Mouse (Mus musculus) kidney, embryonic 15.5 days (tissue): ENCODE data around the gene Wdr78. TPM values are rescaled to one million over a fixed set of nuclear protein-coding genes. Genes with fewer than 3 reads are reported as not detected.
A peak's percentile ranks its signal among the peaks of the same experiment; 100 is the strongest.

Source experiments
- ATAC-seq: fragments of 200-750 bp; cut with Nextera tagmentation; replicated peaks from 2 replicates; pipeline ENCODE4 v1.8.0; 2017; ENCODE audit warnings: moderate TSS enrichment; ENCODE audit not compliant: low FRiP score
- H3K27ac ChIP-seq: fragments of 300-500 bp; sonication (generic); 2 replicates; pipeline ENCODE4 v1.5.1; 2015; ENCODE audit warnings: mild to moderate bottlenecking, inconsistent platforms
- H3K27me3 ChIP-seq: fragments of 300-500 bp; sonication (generic); 2 replicates; pipeline ENCODE4 v1.6.1; 2015; ENCODE audit warnings: inconsistent platforms
- H3K36me3 ChIP-seq: fragments of 300-500 bp; sonication (generic); 2 replicates; pipeline ENCODE4 v1.6.1; 2015; ENCODE audit warnings: inconsistent platforms
- H3K4me1 ChIP-seq: fragments of 300-500 bp; sonication (generic); 2 replicates; pipeline ENCODE4 v1.6.1; 2015; ENCODE audit warnings: inconsistent platforms
- H3K4me2 ChIP-seq: fragments of 300-500 bp; sonication (generic); 2 replicates; pipeline ENCODE4 v1.6.1; 2015; ENCODE audit warnings: moderate library complexity, mild to moderate bottlenecking, inconsistent platforms
- H3K4me3 ChIP-seq: fragments of 300-500 bp; sonication (generic); replicated peaks from 2 replicates; pipeline ENCODE4 v1.5.1; 2015; ENCODE audit warnings: mild to moderate bottlenecking, inconsistent platforms
- H3K9ac ChIP-seq: fragments of 300-500 bp; sonication (generic); 2 replicates; pipeline ENCODE4 v1.6.1; 2015; ENCODE audit warnings: mild to moderate bottlenecking, inconsistent platforms
- H3K9me3 ChIP-seq: fragments of 300-500 bp; sonication (generic); replicated peaks from 2 replicates; pipeline ENCODE4 v1.6.1; 2016; ENCODE audit warnings: inconsistent platforms
- WGBS: fragments of 180-500 bp; shearing (Covaris S2); methylation state at CpG from one replicate; pipeline ENCODE4 v1.1.7; 2015; ENCODE audit warnings: mixed read lengths; 5-methylcytosine and 5-hydroxymethylcytosine counted together
- polyA plus RNA-seq: library from polyadenylated mRNA; unstranded; fragments of >200 nt; fragmentation: Nextera tagmentation; extraction: Ambion mirVana; gene quantifications from 2 replicates; pipeline ENCODE4 v1.2.1, GENCODE M21; 2015

The Wdr78 gene
- polyA plus RNA-seq, 1 experiment from 2014 or later = 4.0 TPM

DNA sequence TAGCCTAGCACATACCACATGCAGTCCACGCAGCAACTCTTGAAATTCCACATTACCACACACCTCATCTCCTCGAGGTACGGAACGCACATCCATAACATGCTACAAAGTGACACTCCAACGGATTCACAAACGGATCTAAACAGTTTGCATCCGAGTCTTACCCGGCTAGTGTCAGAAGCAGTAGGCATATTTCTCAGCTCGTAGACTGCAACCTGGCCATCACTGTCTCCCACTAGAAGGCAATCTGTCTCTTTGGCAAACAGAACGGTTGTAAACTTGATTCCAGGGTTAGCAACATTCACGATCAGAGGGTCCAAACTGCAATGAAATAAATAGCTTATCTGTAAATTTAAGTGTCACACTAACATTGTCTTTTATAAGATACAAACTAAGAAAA is 66.3 kb downstream of the Wdr78 start:
- Histone ChIP-seq H3K4me2 (no peak overlapping the region), H3K27me3 (no peaks in the 10 kb centered on the region), H3K27ac (no peak overlapping the region), H3K4me1 (no peaks in the 10 kb centered on the region), H3K4me3 (no peak overlapping the region), H3K9ac (no peak overlapping the region), H3K36me3 (no peaks in the 10 kb centered on the region), H3K9me3 (no peaks in the 10 kb centered on the region; the same call in 1 of the 2 replicates)
- 78% methylated on average over 11 of the region's 11 CpGs for WGBS
- ATAC-seq = no peak

DNA sequence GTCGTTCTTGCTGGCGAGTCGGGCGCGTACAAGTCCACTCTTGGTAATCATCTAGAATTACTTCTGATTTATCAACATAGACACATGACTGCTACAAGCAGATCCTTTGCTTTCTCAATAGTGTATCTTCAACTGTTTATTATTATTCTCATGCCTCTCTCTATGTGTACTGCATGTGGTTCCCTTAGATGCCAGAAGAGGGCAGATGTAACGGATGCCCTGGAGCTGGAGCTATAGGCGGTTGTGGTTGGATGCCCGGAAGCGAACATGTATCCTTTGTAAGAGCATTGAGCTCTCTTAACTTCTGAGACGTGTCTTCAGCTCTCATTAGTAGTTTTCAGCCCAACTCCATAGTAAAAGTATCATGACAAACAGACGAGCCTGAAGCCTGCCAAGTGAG is 71.4 kb downstream of the Wdr78 start:
- no peak overlapping the region for H3K9ac ChIP-seq
- no peak for ATAC-seq
- no peaks in the 10 kb centered on the region for H3K4me1 ChIP-seq
- no peaks in the 10 kb centered on the region for H3K9me3 ChIP-seq
- no peak overlapping the region for H3K27ac ChIP-seq
- 93% methylated on average over 11 of the region's 11 CpGs for WGBS
- H3K4me2 ChIP-seq = no peak overlapping the region
- peaks cover 6% of the 10 kb centered on the region; the same call in 1 of the 2 replicates for H3K36me3 ChIP-seq
- no peak overlapping the region for H3K4me3 ChIP-seq
- H3K27me3 ChIP-seq = no peaks in the 10 kb centered on the region

- Histone ChIP-seq H3K4me2 (no peak overlapping the region), H3K4me1 (no peaks in the 10 kb centered on the region), H3K4me3 (no peak overlapping the region), H3K9ac (no peak overlapping the region), H3K27me3 (no peaks in the 10 kb centered on the region), H3K9me3 (no peaks in the 10 kb centered on the region), H3K36me3 (peaks cover 9% of the 10 kb centered on the region; the same call in 1 of the 2 replicates), H3K27ac (no peak overlapping the region)
- whole genome bisulfite sequencing = 65% methylated on average over 5 of the region's 5 CpGs
- ATAC-seq = no peak
These were observed 74.5 kb downstream of the Wdr78 start for GRCm38 (mm10) chr4:103039838-103040191.

DNA sequence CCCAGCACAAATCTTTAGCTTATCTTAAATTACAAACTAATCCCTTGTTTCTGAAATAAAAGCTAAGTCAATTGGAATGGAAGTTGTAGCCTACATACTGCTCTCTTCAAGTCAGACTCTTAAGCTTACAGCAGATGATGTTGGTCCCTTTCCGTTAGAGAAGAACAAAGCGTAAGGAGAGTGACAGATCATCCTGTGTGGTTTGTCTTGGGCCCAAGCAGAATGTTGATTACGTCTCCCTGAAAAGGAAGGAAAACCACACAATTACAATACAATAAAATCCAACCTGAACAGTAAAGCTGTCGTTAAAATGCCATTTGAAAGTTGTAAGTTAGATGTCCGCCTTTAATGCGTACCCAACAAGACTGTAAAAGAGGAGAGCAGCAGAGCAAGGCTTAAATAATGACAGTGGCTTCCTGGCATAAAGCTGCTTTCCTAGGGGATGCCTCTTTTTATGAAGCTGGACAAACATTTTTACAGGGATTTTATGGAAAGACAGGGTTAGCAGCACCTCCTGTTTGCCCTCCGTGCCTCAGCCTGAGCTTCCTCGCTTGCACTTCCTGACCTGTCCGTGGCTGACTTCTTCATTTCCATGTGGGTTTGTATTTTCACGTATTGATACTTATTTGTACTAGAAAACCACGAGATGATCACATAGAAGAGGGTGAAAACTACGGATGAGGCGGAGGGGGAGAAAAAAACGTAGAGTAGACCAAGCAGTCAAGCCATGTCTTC is 75.1 kb downstream of the Wdr78 start:
- 66% methylated on average over 14 of the region's 14 CpGs for WGBS
- no peak for ATAC-seq
- peaks cover 9% of the 10 kb centered on the region; the same call in 1 of the 2 replicates for H3K36me3 ChIP-seq
- H3K9me3 ChIP-seq = no peaks in the 10 kb centered on the region
- no peak overlapping the region for H3K27ac ChIP-seq
- no peaks in the 10 kb centered on the region for H3K27me3 ChIP-seq
- no peaks in the 10 kb centered on the region for H3K4me1 ChIP-seq
- H3K9ac ChIP-seq = no peak overlapping the region
- H3K4me3 ChIP-seq = no peak overlapping the region
- no peak overlapping the region for H3K4me2 ChIP-seq

- peak overlapping the region; percentile 22; the same call in 1 of the 2 replicates for H3K4me2 ChIP-seq
- no peaks in the 10 kb centered on the region for H3K36me3 ChIP-seq
- ATAC-seq = peak; percentile 88
- peaks cover 9% of the 10 kb centered on the region; the same call in 1 of the 2 replicates for H3K4me1 ChIP-seq
- no peaks in the 10 kb centered on the region for H3K9me3 ChIP-seq
- H3K4me3 ChIP-seq = no peak overlapping the region
- peak overlapping the region; percentile 32; the same call in 1 of the 2 replicates for H3K27ac ChIP-seq
- H3K27me3 ChIP-seq = no peaks in the 10 kb centered on the region
- WGBS = 32% methylated on average over 13 of the region's 13 CpGs
- no peak overlapping the region for H3K9ac ChIP-seq
These were observed 85.9 kb downstream of the Wdr78 start for GRCm38 (mm10) chr4:103028177-103029088.

DNA sequence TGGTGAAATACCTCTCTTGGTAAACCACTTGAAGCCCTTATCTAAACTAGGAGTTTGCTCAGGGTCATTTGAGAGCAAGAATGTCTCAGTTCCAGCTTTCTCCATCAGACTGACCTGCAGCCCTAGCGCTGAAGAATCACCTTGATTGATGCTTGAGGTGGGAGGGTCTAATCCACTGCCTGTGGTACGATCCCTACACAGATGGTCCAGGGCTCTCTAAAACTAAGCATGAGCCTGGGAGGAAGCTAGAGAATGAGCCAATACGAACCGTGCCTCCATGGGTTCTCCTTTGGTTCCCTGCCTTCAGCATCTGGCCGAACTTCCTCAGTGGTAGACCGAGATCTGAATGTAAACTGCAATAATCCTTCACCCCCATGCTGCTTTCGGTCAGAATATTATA is 86.6 kb downstream of the Wdr78 start:
- Histone ChIP-seq H3K4me1 (peaks cover 9% of the 10 kb centered on the region; the same call in 1 of the 2 replicates), H3K36me3 (no peaks in the 10 kb centered on the region), H3K27me3 (no peaks in the 10 kb centered on the region), H3K9me3 (no peaks in the 10 kb centered on the region), H3K4me3 (no peak overlapping the region), H3K27ac (no peak overlapping the region), H3K4me2 (0 out of 2 replicates have a peak overlapping the region, but pooled peaks have one; percentile 22), H3K9ac (no peak overlapping the region)
- WGBS = 46% methylated on average over 7 of the region's 7 CpGs
- peak; percentile 63; the same call in 1 of the 2 replicates for ATAC-seq

- peaks cover 9% of the 10 kb centered on the region; the same call in 1 of the 2 replicates for H3K4me1 ChIP-seq
- no peak for ATAC-seq
- no peaks in the 10 kb centered on the region for H3K9me3 ChIP-seq
- WGBS = 80% methylated on average over 4 of the region's 4 CpGs
- H3K27ac ChIP-seq = no peak within 1 kb of the TSS
- H3K36me3 ChIP-seq = no peaks in the 10 kb centered on the region
- no peak within 1 kb of the TSS for H3K4me2 ChIP-seq
- no peaks in the 10 kb centered on the region for H3K27me3 ChIP-seq
- H3K9ac ChIP-seq = no peak within 1 kb of the TSS
- no peak within 1 kb of the TSS for H3K4me3 ChIP-seq
These were observed 87.7 kb downstream of the Wdr78 start, which contains the start of gene Insl5 for GRCm38 (mm10) chr4:103026621-103027020. Gene Insl5, minus strand, starts transcription at chr4:103026842.

DNA sequence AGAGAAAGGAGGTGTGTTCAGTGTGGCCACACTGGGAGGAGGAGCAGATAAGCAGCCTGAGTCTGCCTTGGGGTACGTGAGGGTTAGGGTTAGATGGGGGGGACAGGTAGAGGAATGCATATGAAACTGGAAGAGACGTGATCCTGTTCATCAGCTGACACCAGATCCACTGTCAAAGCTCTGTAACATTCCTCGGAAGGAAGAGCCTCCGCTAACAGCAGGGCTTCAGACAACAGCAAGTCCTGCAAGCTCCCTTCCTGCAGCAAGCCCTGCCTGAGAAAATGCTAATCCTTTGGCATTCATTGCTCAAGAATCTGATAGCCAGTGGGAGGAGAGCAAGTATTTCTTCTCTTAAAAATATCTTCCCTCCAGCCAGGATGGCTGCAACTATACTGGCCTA is 100.9 kb downstream of the Wdr78 start:
- H3K36me3 ChIP-seq = no peaks in the 10 kb centered on the region
- H3K4me2 ChIP-seq = peak overlapping the region; percentile 37
- 10% methylated on average over 4 of the region's 4 CpGs for WGBS
- no peak overlapping the region for H3K4me3 ChIP-seq
- no peak overlapping the region for H3K9ac ChIP-seq
- 0 out of 2 replicates have a peak, but pooled peaks have one; percentile 33 for ATAC-seq
- H3K27me3 ChIP-seq = no peaks in the 10 kb centered on the region
- peak overlapping the region; percentile 32; the same call in 1 of the 2 replicates for H3K27ac ChIP-seq
- H3K4me1 ChIP-seq = peaks cover 7% of the 10 kb centered on the region
- no peaks in the 10 kb centered on the region for H3K9me3 ChIP-seq

DNA sequence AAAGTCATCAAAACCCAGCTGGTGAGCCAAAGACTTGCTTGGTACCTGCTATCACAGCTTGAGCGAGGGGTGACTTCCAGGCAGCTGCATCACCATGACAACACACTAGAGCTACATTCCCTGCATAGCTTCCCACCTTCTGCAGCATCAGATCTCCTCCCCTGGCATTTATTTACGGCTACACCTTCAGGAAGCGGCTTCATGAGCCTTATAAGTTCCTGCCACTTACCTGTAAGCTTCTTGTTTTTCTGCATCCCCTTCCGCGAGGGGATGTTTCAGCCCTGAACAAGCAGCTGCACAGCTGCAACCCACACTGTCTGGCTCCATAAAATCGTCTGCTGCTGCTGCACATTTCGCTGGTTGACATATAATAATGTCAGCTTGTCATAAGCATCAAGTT is 102.5 kb downstream of the Wdr78 start:
- Histone ChIP-seq H3K36me3 (no peaks in the 10 kb centered on the region), H3K9me3 (no peaks in the 10 kb centered on the region), H3K4me3 (no peak overlapping the region), H3K9ac (no peak overlapping the region), H3K27ac (no peak overlapping the region), H3K4me2 (no peak overlapping the region), H3K4me1 (peaks cover 14% of the 10 kb centered on the region), H3K27me3 (no peaks in the 10 kb centered on the region)
- 0 out of 2 replicates have a peak, but pooled peaks have one; percentile 49 for ATAC-seq
- 31% methylated on average over 7 of the region's 7 CpGs for WGBS

DNA sequence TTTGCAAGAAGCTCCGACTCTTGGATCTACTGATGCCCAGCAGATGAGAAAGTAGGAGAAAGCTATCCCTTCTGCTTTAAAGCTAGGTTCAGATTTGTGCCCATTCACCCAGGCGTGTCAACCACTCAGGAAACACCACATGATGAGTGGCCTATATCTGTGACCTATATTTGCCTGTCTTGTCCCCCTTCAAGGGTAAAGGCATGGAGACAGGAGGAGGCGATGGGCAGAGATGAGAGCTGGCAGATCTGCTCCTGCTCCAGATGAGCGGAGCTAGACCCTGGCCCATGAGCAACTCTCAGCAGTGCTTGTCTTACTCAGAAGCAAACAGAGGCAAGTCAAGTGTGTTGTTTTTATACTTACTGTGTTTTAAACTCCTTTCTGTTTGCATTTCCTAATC is 103.6 kb downstream of the Wdr78 start:
- 87% methylated on average over 4 of the region's 4 CpGs for whole genome bisulfite sequencing
- ATAC-seq = no peak
- Histone ChIP-seq H3K4me1 (peaks cover 16% of the 10 kb centered on the region), H3K9ac (no peak overlapping the region), H3K4me2 (no peak overlapping the region), H3K9me3 (no peaks in the 10 kb centered on the region), H3K27ac (no peak overlapping the region), H3K4me3 (no peak overlapping the region), H3K36me3 (no peaks in the 10 kb centered on the region), H3K27me3 (no peaks in the 10 kb centered on the region)

DNA sequence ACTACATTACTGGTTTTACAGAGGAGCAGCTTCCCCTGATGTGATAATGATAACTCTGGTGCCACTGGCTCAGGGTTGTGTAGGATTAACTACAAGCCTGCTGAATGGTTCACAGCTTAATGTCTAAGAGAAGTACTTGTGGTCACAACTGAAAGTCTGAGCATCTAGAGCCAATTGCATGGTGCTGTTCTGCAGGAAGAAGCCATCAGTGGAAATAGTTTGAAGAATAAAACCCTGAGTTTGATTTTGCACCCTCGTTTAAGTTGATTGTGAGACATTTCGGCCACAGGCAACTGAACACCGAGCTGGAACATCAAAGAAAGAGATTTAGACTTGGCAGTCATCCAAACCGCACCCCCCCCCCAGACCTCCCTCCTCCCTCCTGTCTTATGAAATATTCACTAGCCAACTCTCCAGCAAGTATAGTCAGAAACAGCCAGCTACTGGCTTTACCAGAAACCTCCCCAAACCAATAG is 107.4 kb downstream of the Wdr78 start:
- peaks cover 13% of the 10 kb centered on the region for H3K4me1 ChIP-seq
- no peaks in the 10 kb centered on the region for H3K27me3 ChIP-seq
- WGBS = 16% methylated on average over 4 of the region's 4 CpGs
- no peak overlapping the region for H3K9ac ChIP-seq
- no peaks in the 10 kb centered on the region for H3K36me3 ChIP-seq
- no peak overlapping the region for H3K27ac ChIP-seq
- no peak overlapping the region for H3K4me3 ChIP-seq
- no peak overlapping the region for H3K4me2 ChIP-seq
- ATAC-seq = peak; percentile 18; the same call in 1 of the 2 replicates
- H3K9me3 ChIP-seq = no peaks in the 10 kb centered on the region

GRCm38 (mm10) chr4:103006266-103006665 is 108.1 kb downstream of the Wdr78 start:
- no peak overlapping the region for H3K9ac ChIP-seq
- H3K36me3 ChIP-seq = no peaks in the 10 kb centered on the region
- 79% methylated on average over 5 of the region's 5 CpGs for WGBS
- no peak for ATAC-seq
- peaks cover 9% of the 10 kb centered on the region for H3K4me1 ChIP-seq
- no peak overlapping the region for H3K4me3 ChIP-seq
- no peak overlapping the region for H3K27ac ChIP-seq
- no peaks in the 10 kb centered on the region for H3K9me3 ChIP-seq
- H3K4me2 ChIP-seq = no peak overlapping the region
- no peaks in the 10 kb centered on the region for H3K27me3 ChIP-seq
